Mouse (Mus musculus): ENCODE results near the gene Camk2g.
"Not testable (repeated sequence)": the region's sequence is repeated elsewhere in the genome, so short reads cannot be mapped to it uniquely, and the experiment has no call there.

The Camk2g gene

GRCm38 (mm10) chr14:20738511-20738910 lies 55.4 kb downstream of the Camk2g start:
- no peak for DNase-seq (ENCODE audit: low spot score in 2 of 2)

DNA sequence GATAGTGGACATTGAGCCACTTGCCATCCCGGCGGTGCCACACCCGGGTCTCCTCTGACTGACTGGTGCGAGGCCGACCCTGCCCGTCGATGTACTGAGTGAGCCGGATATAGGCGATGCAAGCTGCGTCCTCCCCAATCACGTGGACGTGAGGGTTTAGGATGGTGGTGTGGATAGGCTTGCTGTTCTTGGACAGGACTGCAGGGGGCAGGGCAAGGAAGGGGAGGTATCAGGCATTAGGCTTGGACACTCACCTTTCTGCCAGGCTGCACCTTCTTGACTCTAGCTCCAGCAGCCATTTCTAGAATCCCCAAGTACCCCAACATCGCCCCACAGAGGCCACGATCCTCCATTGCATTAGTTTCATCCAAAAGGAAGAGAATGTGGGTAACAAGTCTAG lies 56.6 kb downstream of the Camk2g start:
- peak; percentile 51 to 62 for DNase-seq (ENCODE audit: low spot score in 2 of 2)

- no peak for DNase-seq (ENCODE audit: low spot score in 2 of 2)
These were observed 57.9 kb downstream of the Camk2g start for GRCm38 (mm10) chr14:20735892-20736390.

- no peak for DNase-seq (ENCODE audit: low spot score in 2 of 2)
These were observed 58.8 kb downstream of the Camk2g start for GRCm38 (mm10) chr14:20735052-20735451.

GRCm38 (mm10) chr14:20733952-20734774 lies 59.7 kb downstream of the Camk2g start, which contains the start of gene Ndst2:
Ndst2 (minus strand) TSS chr14:20734562.
- DNase-seq (ENCODE audit: low spot score in 2 of 2): peak; percentile 85 to 86

DNA sequence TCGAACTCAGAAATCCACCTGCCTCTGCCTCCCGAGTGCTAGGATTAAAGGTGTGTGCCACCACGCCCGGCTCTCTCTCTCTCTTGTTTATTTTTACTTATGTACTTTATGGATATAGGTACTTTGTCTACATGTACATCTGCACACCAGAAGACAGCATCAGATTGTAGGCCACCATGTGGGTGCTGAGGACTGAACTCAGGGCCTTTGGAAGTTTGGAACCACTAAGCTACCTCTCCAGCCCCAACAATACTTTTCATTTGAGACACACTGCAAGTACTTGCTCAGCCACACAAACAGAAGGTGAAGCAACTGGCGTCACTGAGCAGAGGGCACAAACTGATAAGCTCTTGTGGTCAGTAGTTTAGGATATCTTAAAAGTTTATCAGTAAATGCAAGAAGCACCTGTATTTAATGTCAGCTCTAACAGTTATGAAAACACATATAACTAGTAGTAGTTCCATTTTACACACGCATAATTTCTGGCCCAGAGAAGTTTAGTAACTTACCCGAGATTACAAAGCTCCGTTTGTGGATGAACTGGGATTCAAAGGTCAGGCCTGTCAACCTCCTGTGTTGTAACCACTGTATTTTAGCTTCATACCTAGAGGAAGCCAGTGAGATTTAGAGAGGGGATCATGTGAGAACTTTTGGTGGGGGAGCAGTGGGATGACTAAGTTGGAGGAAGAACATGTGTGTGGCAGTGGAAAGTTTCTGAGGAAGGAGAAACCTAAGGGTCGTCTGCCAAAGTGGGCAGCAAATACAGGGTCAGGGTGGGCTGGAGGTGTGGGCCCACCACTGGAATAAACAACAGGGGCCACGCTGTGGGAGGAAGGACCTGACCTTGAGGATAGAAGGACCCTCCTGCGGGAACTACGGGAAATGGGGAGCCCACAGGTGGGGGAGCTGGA lies 60.6 kb downstream of the Camk2g start:
- DNase-seq (ENCODE audit: low spot score in 2 of 2): no peak

DNA sequence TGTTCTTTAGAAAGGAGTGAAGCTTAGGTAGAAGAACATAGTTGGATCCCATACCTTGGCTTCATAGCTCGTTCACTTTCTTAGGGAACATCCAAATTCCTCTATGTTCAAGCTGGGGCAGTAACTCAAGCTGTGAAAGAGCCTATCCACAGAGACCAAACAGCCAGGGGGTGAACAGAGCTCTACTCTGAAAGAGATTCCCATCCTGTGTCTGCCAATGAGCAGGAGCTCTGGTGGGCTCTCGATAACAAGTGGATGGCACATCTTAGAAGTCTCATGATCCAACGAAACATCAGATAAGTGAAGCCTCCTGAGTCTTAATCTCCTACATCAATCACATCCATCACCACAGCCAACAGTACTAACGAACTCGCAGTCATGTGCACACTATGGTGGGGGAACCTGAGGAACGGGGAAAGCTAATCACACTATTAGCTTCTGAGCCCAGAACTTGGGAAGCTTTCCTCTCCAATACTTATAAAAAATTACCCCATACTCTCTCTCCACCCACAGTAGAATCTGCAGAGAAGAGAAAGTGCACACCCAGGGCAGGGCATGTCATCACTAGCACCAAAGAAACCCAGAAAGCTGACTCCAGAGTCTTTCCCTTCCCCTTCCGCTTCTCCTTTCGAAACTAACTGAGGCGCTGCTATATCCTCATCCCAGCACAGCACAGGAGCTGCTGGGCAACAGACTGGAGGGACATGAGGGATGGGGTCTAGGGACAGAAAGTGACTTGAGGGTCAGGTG lies 62.9 kb downstream of the Camk2g start:
- no peak for DNase-seq (ENCODE audit: low spot score in 2 of 2)

GRCm38 (mm10) chr14:20729871-20730270 lies 64.0 kb downstream of the Camk2g start:
- no peak for DNase-seq (ENCODE audit: low spot score in 2 of 2)

- no peak for DNase-seq (ENCODE audit: low spot score in 2 of 2)
These were observed 68.1 kb downstream of the Camk2g start for GRCm38 (mm10) chr14:20725660-20726339.

DNA sequence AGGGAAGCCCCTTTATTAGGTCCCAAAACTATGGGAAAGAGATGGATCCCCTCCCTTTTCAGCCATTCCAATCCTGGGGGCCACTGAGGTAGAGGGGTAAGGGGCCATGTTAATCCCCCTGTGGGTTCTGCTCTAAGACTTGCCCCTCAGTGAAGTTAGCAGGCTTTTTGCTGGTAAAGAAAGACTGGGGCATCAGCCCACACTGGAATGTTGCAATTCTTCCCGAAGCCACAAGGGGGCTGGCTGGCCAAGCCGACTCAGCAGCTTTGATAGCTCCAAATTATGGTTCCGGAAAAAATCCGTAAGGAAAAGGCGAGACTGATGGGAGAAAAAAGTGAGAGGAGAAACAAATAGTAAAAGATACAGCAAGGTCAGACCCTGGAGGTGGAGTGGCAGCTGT lies 69.8 kb downstream of the Camk2g start:
- DNase-seq (ENCODE audit: low spot score in 2 of 2): peak; percentile 47 to 56

GRCm38 (mm10) chr14:20723006-20723405 lies 70.9 kb downstream of the Camk2g start:
- no peak for DNase-seq (ENCODE audit: low spot score in 2 of 2)

DNA sequence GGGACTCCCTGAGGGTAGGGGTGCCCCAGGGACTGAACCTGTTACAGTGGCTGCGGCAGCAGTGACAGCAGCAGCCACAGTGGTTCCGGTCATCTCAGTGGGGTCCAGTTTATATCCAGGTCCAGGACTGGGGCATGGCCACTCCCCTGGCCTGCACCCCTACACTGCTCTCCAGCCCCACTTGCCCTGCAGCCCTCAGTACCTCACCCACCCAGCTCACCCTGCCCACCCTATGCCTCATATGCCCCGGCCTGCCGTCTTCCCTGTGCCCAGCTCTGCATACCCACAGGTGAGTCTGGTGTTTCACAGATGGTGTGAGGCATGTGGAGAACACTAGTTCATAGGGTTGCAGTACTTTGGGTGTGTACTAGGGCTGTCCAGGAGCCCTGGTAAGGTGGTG lies 72.5 kb downstream of the Camk2g start:
- no peak for DNase-seq (ENCODE audit: low spot score in 2 of 2)

GRCm38 (mm10) chr14:20719767-20720166 lies 74.1 kb downstream of the Camk2g start:
- no peak for DNase-seq (ENCODE audit: low spot score in 2 of 2)

GRCm38 (mm10) chr14:20718443-20718842 lies 75.4 kb downstream of the Camk2g start:
- DNase-seq (ENCODE audit: low spot score in 2 of 2): no peak

GRCm38 (mm10) chr14:20713832-20714231 lies 80.1 kb downstream of the Camk2g start:
- DNase-seq (ENCODE audit: low spot score in 2 of 2): no peak

DNA sequence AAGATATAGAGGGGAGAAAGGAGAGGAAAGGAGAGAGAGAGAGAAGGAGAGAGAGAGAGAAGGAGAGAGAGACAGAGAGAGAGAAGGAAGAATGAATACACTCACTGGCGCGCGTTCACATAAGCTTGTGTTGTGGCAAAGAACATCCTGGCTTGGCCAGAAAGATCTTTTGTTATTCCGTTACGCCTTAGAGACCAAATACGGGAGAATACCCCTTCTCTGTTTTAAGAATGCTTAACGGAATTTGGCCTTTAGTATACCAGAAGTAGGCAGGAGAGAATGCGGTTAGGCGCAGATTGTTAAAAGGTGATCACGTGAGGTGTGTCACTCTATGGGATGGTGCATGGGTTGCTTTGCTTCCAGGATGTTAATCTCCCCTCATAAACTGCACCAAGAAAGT lies 85.6 kb downstream of the Camk2g start:
- DNase-seq (ENCODE audit: low spot score in 2 of 2): no peak

- peak; percentile 89 for DNase-seq (ENCODE audit: low spot score in 2 of 2)
These were observed 86.4 kb downstream of the Camk2g start, which contains the start of gene Zswim8 for GRCm38 (mm10) chr14:20707201-20708190. Zswim8 (plus strand) TSS chr14:20707552.

DNA sequence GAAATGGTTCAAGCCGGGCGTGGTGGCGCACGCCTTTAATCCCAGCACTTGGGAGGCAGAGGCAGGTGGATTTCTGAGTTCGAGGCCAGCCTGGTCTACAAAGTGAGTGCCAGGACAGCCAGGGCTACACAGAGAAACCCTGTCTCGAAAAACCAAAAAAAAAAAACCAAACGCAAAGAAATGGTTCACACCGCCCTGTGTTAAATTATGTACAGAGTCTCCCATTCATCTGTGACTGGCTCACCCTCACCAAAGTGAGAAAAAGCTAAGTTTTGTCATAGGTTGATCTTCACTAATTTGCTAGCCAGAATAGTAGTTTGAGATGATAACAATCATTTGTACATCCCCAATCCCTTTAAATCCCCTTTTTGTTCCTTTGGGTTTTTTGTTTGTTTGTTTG lies 90.4 kb downstream of the Camk2g start:
- not testable (repeated sequence) for DNase-seq (ENCODE audit: low spot score in 2 of 2)

DNA sequence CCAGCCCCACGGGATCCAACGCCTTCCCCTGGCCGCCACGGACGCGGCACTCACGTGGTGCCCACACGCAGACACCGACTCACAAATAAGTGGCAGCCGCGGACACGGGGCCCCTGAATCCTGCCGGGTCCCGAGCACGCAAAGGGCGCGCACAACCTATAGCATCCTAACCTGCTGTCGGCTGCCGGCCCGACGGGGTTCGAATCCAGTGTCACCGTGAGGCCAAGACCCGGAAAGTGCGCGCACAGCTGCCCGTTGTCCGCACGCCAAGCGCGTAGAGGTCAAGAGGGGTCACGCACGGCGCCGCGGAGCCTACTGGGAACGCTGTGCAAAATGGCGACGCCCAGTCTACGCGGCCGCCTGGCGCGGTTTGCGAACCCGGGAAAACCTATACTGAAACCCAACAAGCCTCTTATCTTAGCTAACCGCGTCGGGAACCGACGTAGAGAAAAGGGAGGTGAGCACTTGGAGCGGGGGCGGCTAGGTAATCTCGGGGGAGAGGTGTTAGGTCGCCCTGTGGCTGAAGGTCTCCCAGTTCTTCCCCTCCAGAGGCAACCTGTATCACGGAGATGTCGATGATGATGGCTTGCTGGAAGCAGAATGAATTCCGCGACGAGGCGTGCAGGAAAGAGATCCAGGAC lies 91.0 kb downstream of the Camk2g start, which contains the start of gene Chchd1:
Gene Chchd1, plus strand, starts transcription at position 266 of the 641 bp plus-strand sequence.
- DNase-seq (ENCODE audit: low spot score in 2 of 2): peak; percentile 90

Data from urinary bladder, postnatal 36 days (tissue).